Mouse (Mus musculus) heart, adult 8-10 months (tissue): ENCODE measurements around the gene Slc5a3. TPM values are rescaled to one million over a fixed set of nuclear protein-coding genes. Genes with fewer than 3 reads are reported as not detected.

ENCODE experiments used
- DNase-seq: peaks from one replicate; pipeline ENCODE4 v3.0.0; 2022; ENCODE audit warnings: low spot score
- total RNA-seq, 4 experiments: library from RNA; stranded (reverse); gene quantifications; 2 replicates each; pipeline ENCODE4 v1.2.4; 2022

The Slc5a3 gene
- 1 to 10 TPM; 4.4 to 5.8 (median 5.0) TPM for total RNA-seq

DNA sequence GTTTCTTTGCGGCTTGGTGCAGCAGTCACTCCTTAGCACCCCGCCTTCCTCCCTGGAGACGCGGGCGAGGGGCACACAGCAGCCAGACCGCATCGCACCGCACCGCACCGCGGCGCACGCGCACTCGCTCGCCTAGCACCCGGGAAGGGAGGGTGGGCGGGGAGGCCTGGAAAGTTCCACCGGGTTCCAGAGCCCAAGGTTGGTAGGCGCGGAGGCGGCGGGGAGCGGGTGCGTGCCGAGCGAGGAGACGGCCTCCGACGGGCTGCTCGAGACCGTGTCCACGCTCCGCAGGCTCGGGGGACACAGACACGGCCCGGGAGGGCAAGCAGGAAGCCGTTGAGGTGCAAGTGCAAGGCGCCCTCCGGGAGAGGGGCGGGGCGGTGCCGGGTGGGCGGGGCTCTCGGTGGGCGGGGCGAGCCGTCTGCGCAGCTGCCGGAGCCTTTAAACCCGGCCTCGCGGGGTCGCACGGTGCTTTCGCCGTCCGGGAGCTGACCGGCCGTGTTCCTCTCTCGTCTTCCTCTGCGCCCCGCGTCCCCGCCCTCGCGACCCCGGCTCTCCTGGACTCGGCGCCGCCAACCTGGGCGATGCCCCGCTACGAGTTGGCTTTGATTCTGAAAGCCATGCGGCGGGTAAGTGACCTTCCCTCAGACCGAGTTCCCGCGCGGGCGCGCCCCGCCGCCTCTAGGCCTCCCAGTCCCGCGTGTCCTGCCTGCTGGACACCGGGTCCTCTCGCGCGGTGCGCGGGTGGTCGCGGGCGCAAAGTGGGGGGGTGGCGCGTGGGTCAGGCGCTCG is at the start of gene Slc5a3, which contains the start of the genes Mrps6 and Gm49711:
Gene Slc5a3 (plus strand): TSS at position 471 of the 792 bp plus-strand sequence.
Gene Mrps6 (plus strand): TSS at position 419 of the 792 bp plus-strand sequence.
Gene Gm49711 (plus strand): TSS at position 465 of the 792 bp plus-strand sequence.
- peak; percentile 82 for DNase-seq

DNA sequence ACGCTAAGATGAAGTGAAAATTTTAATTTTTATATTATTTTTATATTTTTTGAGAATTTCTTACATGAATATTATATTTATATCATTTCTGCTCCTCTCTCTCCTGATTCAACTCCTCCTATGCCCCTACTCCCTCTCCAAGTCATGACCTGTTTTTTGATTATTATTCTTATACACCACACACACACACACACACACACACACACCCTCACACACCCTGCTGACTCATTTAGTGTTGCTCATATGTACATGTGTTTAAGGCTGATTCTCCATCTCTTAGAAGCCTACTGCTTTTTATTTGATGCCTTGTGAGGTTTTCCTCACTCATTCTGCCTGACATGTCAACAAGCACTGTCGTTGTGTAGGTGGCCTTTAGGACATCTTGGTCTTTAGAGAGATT is 48.5 kb upstream of the Slc5a3 start:
- DNase-seq, result no peak

DNA sequence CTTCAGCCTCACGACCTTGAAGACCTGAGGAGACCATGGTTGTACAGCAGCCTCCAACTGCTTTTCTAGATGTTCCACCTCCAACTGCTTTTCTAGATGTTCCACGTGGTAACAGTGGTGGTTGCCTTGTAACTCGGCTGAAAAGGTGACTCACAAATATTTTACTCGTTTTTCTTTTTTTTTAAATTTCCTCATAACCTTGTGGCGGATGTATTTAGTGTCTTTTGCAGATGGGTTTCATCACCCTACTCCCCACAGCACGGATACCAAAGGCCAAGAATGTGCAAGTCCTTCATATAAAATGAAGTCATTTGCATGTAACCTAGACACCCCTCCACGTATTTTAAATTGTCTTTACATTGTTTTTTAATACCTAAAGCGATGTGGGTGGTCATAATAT is 41.3 kb upstream of the Slc5a3 start:
- no peak for DNase-seq

DNA sequence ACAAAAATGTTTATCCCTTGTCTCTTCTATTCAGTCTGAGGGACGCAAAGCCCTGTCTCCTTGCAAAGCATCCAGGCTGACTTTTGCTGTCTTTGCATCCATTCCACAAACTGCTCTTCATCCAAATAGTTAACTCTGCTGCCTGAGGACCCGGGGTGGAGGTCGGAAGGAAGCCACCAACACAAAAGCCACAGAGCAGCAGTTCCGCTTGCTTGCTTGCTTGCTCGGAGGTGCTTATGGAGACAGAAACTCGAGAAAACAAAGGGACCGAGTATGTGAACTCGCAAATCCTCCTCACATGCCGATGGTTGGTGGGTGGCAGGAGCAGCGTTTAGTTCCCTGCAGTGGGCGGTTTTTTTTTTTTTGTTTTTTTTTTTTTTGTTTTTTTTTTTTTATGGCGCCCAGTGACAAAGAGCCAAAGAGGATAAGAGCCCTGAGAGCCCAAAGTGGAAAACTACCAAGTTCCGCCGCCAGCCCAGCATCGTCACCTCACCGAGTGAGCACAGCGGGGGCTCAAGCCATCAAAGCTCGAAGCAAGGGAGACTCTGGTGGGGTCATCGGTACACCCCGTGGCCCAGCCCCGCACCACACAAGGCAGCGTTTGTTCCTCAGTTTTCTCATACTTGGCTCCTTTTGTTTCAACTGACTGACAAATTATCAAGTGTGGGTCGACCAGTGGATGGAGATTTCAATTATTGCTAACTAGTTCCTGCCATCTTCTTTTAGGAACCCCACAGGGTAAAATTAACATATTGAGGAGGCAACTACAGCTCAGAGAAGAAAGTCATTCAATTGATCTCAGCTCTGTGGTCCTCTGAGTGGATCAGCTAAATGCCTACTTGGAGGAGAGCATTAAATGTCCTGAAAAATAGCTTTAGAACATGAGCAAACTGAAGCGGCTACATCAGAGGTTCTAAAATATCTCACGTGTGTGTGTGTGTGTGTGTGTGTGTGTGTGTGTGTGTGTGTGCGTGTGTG is 38.7 kb upstream of the Slc5a3 start:
- peak; percentile 32 for DNase-seq

DNA sequence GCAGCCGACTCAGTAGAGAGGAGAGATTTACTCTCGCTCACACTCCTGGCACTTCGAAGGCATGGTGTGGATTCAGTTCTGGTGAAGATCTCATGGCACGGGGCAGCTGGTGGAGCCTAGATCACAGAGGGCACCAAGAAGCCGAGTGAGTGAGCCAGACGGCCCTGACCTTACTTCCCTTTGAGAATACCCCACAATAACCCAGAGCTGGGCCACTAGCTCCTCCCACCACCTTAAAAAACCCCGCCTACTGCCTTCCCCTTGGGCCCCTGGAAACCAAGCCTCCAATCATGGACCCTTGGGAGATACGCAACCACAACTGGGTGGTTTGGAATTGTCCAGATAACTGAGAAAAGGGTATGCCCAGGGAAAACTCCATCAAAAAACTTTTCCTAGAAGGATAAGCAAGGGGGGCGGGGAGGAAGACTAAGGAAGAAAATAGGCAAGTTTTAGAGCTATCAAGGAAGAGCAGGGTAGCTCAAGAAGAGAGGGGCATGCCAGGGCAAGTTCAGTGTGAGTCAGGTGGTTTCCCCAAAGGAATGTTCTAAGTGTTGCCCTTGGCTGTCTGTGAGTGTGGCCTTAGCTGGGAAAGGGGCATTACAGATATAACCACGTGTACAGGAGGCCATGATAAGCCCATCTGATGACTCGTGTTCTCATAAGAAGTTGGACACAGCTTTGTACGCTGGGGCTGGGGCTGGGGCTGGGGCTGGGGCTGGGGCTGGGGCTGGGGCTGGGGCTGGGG is 36.3 kb upstream of the Slc5a3 start:
- no peak for DNase-seq

DNA sequence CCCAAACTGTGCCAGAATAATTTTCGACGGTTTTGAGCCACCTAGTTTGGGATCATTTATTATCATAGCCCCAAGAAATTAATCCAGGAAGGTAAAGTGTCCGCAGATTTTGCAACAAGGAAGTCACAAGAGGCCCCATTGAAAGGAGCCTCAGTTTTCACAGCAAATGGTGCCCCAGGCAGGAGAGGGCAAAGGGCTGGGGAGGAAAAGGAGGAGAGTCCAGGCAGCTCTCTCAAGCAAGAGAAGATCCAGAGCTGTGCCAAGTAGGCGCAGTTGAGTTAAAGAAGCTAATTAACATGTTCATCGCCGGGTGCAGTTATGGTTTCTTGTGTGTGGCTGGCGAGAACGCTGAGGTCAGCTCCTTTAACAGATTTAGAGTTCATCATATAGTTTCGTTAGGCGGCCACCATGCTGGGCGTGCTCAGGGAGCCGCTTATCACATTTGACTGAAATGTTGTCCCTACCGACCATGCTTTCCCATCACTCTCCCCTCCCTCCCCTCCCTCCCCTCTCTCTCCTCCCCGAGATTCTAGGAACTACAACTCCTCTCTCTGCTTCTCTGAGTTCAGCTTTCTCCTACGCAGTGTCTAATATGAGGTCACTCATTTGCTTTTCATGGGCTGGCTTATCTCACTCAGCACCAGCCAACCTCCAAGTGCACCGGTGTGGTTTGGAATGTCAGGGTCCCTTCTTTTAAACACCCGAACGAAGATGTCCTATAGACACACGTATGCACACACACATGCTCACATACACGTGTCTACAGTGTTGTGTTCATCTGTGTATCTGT is 35.4 kb upstream of the Slc5a3 start:
- no peak for DNase-seq

DNA sequence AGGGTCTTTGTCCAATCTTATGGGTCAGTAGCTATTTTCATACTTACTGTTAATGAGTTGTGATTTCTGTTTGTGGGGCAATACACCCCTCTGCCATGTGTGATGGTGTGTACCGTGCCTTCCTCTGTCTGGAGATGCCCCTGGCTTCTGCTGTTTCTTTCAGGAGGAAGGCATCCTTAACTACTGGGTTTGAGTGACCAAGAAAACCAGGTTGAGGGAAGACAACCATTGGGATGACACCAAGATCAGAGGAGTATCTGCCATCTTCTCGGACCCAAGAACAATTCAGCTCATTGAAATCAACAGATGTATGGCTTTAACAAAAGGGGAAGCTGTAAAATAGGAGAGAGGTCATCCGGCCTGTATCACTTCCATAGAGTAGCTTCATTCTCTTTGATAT is 24.8 kb upstream of the Slc5a3 start:
- no peak for DNase-seq

DNA sequence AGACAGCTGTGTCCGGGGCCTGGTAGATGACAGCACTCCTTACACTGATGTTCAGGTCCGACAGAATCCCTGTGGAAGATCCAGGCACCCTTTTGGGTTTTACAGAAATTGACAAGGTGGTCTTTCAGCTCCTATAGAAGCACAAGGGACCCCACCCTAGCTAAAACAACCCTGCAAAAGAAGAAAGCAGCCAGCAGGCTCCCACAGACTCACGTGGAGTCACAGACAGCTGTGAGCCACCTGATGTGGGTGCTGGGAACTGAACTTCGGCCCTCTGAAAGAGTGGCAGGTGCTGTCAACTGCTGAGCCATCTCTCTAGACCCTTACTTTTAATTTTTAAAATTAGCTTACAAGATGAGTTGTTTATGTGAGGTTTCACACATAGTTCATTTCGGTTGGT is 23.4 kb upstream of the Slc5a3 start:
- no peak for DNase-seq

DNA sequence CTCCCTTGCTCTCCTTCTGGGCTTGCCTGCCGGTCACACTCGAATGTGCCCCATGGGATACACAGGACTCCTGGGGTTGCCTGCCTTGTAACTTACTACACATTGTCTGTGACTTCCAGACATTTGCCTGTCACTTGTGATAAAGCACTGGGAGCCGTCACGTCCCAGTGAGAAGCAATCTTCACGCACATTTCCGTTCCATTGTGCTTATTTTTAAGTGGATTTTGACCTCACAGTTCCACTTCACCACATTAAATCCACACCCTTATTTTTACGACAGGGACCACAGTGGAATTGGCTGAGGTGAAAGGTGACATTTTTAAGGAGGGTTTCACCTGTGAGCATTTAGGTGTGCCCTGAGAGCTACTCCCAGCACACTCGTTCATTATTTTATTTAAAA is 21.4 kb upstream of the Slc5a3 start:
- no peak for DNase-seq

DNA sequence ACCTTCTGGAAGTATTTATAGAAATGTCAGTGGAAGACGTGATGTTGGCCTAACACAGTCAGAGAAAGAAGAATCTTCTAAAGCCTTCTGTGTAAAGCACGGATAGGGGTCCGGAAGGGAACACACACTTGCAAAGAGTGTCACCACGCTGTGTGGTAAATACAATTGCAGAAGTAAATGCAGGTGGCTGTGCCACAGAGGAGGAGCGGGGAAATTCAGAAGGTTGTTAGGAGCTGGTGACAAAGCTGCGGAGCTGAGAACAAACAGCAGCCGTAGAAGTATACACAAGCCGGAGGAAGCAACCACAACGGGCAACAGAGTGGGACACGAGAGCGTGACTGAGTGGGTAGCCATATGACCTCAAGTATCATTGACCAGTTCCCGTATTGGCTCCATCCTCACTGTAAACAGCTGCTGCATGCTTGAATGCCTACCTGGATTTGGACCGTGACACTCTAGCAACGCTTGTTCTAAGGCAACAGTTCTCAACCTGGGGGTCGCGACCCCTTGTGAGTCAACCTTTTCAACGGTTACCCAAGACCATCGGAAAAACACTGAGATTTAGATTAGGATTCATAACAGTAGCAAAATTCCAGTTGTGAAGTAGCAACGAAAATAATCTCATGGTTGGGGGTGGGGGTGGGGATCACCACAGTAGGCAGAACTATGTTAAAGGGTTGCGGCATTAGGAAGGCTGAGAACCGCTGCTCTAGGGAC is 20.1 kb upstream of the Slc5a3 start:
- no peak for DNase-seq

DNA sequence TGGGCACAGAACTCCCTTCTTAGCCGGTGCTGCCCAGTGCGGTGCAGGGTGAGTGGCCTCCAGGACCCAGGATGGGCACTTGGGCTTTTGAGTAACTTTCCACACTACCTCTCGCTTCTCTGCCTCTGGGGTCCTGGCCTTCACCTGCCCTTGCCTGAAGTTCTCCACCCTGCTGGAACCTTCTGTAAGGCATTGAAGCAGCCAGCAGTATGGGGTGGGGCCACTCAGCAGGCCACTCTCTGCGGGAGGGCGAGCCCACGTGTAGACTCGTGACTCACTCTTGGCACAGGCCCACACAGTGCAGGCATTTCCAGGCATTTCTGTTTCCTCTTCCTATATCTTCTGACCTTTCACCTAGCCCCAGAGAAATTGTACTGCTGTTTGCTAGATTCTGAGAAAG is 18.7 kb upstream of the Slc5a3 start:
- no peak for DNase-seq

DNA sequence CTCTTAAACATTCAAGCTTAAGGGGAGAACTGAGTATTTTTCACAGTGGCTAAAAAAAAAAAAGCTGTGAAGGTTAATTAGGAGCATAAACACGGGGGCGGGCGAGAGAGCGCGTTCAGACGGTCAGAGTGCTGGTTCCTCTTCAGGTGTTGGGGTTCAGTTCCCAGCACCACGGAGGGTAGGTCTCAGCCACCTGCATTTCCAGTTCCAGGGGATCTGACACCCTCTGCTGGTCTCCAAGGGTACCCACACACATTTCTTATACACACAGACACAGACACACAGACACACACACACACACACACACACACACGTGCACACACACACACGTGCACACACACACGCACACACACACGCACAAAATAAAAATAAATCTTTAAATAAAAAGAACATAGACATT is 18.2 kb upstream of the Slc5a3 start:
- DNase-seq, result no peak

DNA sequence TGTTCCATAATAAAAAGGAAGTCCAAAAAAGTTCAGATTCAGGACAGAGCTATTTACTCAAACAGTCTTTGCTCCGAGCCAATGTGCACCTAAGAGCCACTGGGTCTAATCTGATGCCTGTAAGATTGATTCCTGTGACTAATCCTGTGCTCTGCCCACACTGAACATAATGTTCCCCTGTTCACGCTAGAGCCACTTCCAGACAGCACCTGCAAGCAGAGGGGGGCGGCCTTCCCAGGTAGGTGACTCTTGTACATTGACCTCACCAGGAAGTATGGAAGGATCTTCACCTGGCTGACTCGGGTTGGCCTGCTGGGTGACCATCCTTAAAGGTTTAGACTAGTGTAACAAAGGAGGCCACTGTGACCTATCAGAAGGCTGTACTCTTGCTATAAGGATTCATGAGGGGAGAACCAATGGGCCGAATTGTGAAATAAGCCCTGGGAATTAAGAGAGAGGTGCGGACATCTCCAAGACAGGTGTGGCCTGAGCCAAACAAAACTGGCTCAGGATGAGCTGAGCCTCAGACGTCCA is 6.3 kb upstream of the Slc5a3 start:
- no peak for DNase-seq

DNA sequence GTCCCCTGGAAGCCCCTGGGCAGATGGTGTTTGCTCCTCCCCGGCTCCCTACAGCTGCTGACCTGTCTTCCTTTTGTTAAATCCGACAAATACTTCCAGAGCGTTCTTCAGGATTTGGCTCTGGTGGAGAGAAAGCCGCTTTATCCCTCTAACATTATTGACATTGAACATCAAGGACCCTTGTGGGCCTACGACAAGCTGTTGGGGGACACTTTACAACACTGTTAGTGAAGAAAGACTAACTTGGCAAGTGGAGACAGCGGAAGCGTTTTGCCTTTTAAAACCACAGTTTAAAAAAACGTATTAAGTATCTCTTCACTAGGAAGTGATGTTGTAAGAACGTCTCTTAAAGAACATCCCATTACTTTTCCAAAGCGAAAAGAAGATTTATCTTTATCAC is 5.6 kb upstream of the Slc5a3 start:
- DNase-seq, result no peak

DNA sequence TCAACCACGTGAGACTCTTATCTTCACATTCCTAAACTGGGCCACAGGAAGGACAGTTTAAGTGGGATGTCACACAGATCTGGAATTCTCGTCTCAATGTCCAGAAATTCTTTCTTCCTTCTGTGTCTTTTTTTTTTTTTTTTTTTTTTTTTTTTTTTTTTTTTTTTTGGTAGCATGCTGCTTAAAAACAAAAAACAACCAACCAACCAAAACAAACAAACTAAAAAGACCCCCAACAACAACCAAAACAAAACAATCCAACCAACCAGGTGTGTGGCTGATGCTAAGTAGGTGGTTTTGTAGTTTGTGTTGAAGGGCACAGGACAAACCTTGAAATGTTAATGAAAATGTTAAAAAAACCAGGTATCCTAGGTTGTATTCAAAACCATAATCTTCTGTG is 1.4 kb upstream of the Slc5a3 start:
- DNase-seq, result no peak

DNA sequence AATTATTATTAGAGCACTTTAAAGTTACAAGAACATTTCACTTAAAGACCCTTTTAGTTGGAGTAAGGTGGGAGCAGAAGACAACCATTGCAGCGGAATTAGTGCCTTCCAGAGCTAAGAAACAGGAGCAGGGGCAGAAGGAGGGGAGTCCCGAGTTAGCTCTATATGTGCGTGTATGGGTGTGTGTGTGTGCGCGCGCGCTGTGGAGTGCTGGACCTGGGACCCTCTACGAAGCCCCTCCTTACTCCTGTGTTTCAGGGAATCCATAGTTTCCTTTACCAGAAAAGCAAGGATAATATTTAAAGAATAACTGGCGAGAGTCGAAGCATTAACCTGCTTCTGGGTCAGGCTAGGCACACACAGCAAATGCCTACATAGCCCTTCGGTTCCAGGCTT is 668 bp upstream of the Slc5a3 start:
- DNase-seq, result peak; percentile 15

DNA sequence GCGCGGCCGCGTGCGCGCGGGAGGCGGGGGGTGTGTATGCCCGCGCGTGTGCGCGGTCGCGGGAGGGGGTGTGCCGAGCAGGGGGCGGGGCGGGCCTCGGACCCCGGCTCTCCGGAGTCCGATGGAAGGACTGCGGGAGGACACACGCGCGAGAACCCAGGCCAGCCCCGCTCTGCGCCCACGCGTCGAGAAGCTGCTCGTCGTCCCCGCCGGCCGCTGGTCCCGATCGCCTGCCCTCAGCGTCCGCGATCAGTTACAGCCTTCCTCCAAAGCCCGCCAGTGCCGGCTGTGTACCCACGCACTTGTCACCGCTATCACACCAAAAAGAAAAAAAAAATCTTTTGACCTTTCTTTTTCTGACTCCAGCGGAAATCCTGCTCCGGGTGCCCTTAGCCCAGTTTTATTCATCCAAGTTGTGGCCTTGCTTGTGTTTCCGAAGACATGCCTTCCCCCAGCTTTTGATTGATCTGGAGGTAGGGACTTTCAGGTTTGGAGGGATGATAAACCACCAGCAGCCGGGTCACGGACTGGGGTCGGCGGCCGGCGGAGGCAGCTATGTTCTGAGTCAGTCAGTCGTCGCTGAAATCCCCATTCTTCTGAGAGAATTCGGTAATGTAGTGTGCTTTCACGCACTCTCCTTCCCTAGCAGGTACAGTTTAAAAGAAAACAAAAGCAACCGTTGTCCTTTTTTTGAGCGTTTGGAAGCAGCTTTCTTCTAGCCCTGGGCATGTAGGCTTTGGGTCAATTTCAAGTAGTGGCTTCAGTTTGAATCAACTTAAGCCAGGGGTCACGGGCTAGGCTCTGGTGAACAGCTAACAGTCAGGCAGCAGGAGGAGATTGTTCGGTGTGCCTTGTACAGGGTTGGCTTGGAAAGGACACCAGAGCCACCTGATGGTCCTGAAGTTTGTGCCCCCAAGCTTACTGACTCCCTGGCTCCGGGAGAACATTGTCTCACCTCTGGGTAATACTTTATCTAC is 810 bp downstream of the Slc5a3 start:
- no peak for DNase-seq

DNA sequence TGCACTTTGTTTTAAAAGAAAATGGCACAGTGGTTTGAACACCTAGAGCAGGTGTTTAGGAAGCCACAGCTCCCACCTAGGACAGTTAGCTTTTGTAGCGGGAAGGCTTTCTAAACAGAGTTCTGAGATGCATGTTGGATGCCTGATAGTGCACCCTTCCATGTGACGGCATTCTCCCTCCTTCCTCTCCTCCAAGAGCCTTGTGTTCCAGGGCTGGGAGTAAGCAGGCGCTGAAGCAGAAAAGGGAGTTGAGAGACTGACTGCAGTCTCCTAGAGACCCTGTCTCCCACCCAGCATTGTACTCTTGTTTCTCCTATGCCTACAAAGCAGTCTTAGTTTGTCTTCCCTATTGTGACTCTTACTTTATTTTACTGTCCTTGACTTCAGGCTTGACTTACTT is 2.1 kb downstream of the Slc5a3 start:
- DNase-seq, result no peak

DNA sequence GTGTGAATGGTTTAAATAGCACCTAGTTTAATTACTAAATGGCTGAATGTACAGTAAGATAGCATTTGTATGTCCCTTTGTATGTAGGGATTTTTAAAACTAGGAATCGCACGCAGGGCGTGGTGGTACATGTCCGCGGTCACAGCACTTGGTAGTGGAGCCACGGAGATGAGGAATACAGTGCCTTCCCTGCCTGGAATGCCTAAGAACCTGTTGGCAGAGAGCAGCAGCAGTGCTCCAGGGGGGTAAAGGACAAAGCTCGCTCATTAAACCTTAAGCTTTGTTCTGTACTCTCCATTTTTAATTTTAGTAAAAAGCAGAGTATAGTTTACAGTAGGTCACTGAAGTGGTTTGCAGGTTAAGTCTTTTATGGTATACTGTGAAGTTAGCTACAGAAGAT is 3.5 kb downstream of the Slc5a3 start:
- DNase-seq, result no peak
